Mouse (Mus musculus): Measurements from ENCODE around the gene Tnfrsf14. TPM values are rescaled to one million over a fixed set of nuclear protein-coding genes. Genes with fewer than 3 reads are reported as not detected.

Tnfrsf14 gene
- polyA plus RNA-seq (2016; fragmentation: Nextera tagmentation; extraction: Ambion mirVana): 0.34 and 1.2 TPM in 2 replicates

- H3K9me3 ChIP-seq: no peaks in the 10 kb centered on the region
- H3K4me1 ChIP-seq: 0 out of 2 replicates have a peak, but pooled peaks cover 4% of the 10 kb centered on the region
- no peaks in the 10 kb centered on the region for H3K36me3 ChIP-seq
- H3K27ac ChIP-seq: no peak within 1 kb of the TSS
- H3K4me2 ChIP-seq (replicated peaks): no peak within 1 kb of the TSS
- H3K27me3 ChIP-seq (replicated peaks): no peaks in the 10 kb centered on the region
- no peak for ATAC-seq (ENCODE audit: low FRiP score, low read depth)
- no peak within 1 kb of the TSS for H3K9ac ChIP-seq
- no peak within 1 kb of the TSS for H3K4me3 ChIP-seq
- 49% methylated on average over 12 of the region's 12 CpGs for WGBS
Measured at GRCm38 (mm10) chr4:154928395-154929087, at the start of gene Tnfrsf14. TSS of gene Tnfrsf14 (minus strand) at chr4:154928563.

- Histone ChIP-seq H3K9me3 (no peaks in the 10 kb centered on the region), H3K4me2 (replicated peaks) (no peak overlapping the region), H3K27me3 (replicated peaks) (no peaks in the 10 kb centered on the region), H3K27ac (no peak overlapping the region), H3K4me1 (no peaks in the 10 kb centered on the region), H3K36me3 (peaks cover 100% of the 10 kb centered on the region), H3K4me3 (no peak overlapping the region), H3K9ac (no peak overlapping the region)
- 96% methylated on average over 11 of the region's 11 CpGs for WGBS
- no peak for ATAC-seq (ENCODE audit: low FRiP score, low read depth)
Measured at GRCm38 (mm10) chr4:154974163-154974611, 45.8 kb upstream of the Tnfrsf14 start.

GRCm38 (mm10) chr4:154972546-154972945 lies 44.2 kb upstream of the Tnfrsf14 start:
- H3K27me3 ChIP-seq (replicated peaks): no peaks in the 10 kb centered on the region
- H3K36me3 ChIP-seq: peaks cover 83% of the 10 kb centered on the region
- WGBS: 96% methylated on average over 12 of the region's 12 CpGs
- H3K4me3 ChIP-seq: no peak overlapping the region
- no peak overlapping the region for H3K4me2 ChIP-seq (replicated peaks)
- no peaks in the 10 kb centered on the region for H3K4me1 ChIP-seq
- no peak overlapping the region for H3K27ac ChIP-seq
- no peak for ATAC-seq (ENCODE audit: low FRiP score, low read depth)
- H3K9me3 ChIP-seq: no peaks in the 10 kb centered on the region
- H3K9ac ChIP-seq: no peak overlapping the region

GRCm38 (mm10) chr4:154967173-154967572 lies 38.8 kb upstream of the Tnfrsf14 start:
- Histone ChIP-seq H3K36me3 (peaks cover 35% of the 10 kb centered on the region), H3K9ac (no peak overlapping the region), H3K27me3 (replicated peaks) (no peaks in the 10 kb centered on the region), H3K4me3 (no peak overlapping the region), H3K27ac (no peak overlapping the region), H3K4me2 (replicated peaks) (no peak overlapping the region), H3K9me3 (no peaks in the 10 kb centered on the region), H3K4me1 (peaks cover 34% of the 10 kb centered on the region)
- WGBS: 55% methylated on average over 5 of the region's 5 CpGs
- no peak for ATAC-seq (ENCODE audit: low FRiP score, low read depth)

- WGBS: 78% methylated on average over 3 of the region's 3 CpGs
Measured at GRCm38 (mm10) chr4:154965856-154966255, 37.5 kb upstream of the Tnfrsf14 start.

GRCm38 (mm10) chr4:154964581-154965235 lies 36.3 kb upstream of the Tnfrsf14 start:
- no peak for ATAC-seq (ENCODE audit: low FRiP score, low read depth)
- Histone ChIP-seq H3K36me3 (peaks cover 10% of the 10 kb centered on the region), H3K4me1 (peaks cover 55% of the 10 kb centered on the region), H3K9ac (peak overlapping the region; percentile 87), H3K27me3 (replicated peaks) (0 out of 2 replicates have a peak, but pooled peaks cover 17% of the 10 kb centered on the region), H3K27ac (peak overlapping the region; percentile 95), H3K9me3 (no peaks in the 10 kb centered on the region), H3K4me3 (peak overlapping the region; percentile 80), H3K4me2 (replicated peaks) (peak overlapping the region; percentile 85)
- under 1% methylated on average over 36 of the region's 36 CpGs for WGBS

More at GRCm38 (mm10) chr4:154965856-154966255, 37.5 kb upstream of the Tnfrsf14 start:
- Histone ChIP-seq H3K9ac (no peak overlapping the region), H3K4me3 (0 out of 2 replicates have a peak overlapping the region, but pooled peaks have one; percentile 80), H3K36me3 (peaks cover 21% of the 10 kb centered on the region), H3K9me3 (no peaks in the 10 kb centered on the region), H3K4me2 (replicated peaks) (peak overlapping the region; percentile 85), H3K27ac (no peak overlapping the region), H3K4me1 (peaks cover 46% of the 10 kb centered on the region), H3K27me3 (replicated peaks) (0 out of 2 replicates have a peak, but pooled peaks cover 6% of the 10 kb centered on the region)
- no peak for ATAC-seq (ENCODE audit: low FRiP score, low read depth)

- peak within 1 kb of the TSS; percentile 85 for H3K4me2 ChIP-seq (replicated peaks)
- H3K9ac ChIP-seq: peak within 1 kb of the TSS; percentile 98
- peak; percentile 79 for ATAC-seq (ENCODE audit: low FRiP score, low read depth)
- H3K4me3 ChIP-seq: peak within 1 kb of the TSS; percentile 80
- under 1% methylated on average over 63 of the region's 66 CpGs for WGBS
- peaks cover 5% of the 10 kb centered on the region; the same call in 1 of the 2 replicates for H3K36me3 ChIP-seq
- peak within 1 kb of the TSS; percentile 95 for H3K27ac ChIP-seq
- peaks cover 62% of the 10 kb centered on the region for H3K4me1 ChIP-seq
- peaks cover 23% of the 10 kb centered on the region; the same call in 1 of the 2 replicates for H3K27me3 ChIP-seq (replicated peaks)
- no peaks in the 10 kb centered on the region for H3K9me3 ChIP-seq
Measured at GRCm38 (mm10) chr4:154963901-154964580, 35.7 kb upstream of the Tnfrsf14 start, which contains the start of gene Pank4. TSS of gene Pank4 (plus strand) at chr4:154964123.

- Histone ChIP-seq H3K27ac (peak overlapping the region; percentile 95; the same call in 1 of the 2 replicates), H3K9ac (peak overlapping the region; percentile 98), H3K4me2 (replicated peaks) (peak overlapping the region; percentile 85), H3K9me3 (no peaks in the 10 kb centered on the region), H3K4me3 (peak overlapping the region; percentile 80), H3K27me3 (replicated peaks) (peaks cover 30% of the 10 kb centered on the region), H3K4me1 (peaks cover 69% of the 10 kb centered on the region), H3K36me3 (peaks cover 5% of the 10 kb centered on the region; the same call in 1 of the 2 replicates)
- 12% methylated on average over 11 of the region's 11 CpGs for WGBS
- peak; percentile 12 for ATAC-seq (ENCODE audit: low FRiP score, low read depth)
Measured at GRCm38 (mm10) chr4:154963190-154963836, 35.0 kb upstream of the Tnfrsf14 start.

GRCm38 (mm10) chr4:154962683-154963082 lies 34.3 kb upstream of the Tnfrsf14 start:
- H3K36me3 ChIP-seq: peaks cover 5% of the 10 kb centered on the region; the same call in 1 of the 2 replicates
- H3K4me2 ChIP-seq (replicated peaks): peak overlapping the region; percentile 85
- H3K9me3 ChIP-seq: no peaks in the 10 kb centered on the region
- peaks cover 76% of the 10 kb centered on the region for H3K4me1 ChIP-seq
- peaks cover 30% of the 10 kb centered on the region for H3K27me3 ChIP-seq (replicated peaks)
- no peak for ATAC-seq (ENCODE audit: low FRiP score, low read depth)
- H3K27ac ChIP-seq: peak overlapping the region; percentile 95
- peak overlapping the region; percentile 98 for H3K9ac ChIP-seq
- H3K4me3 ChIP-seq: peak overlapping the region; percentile 80
- 38% methylated on average over 7 of the region's 7 CpGs for WGBS

- H3K4me3 ChIP-seq: peak overlapping the region; percentile 80
- H3K4me1 ChIP-seq: peaks cover 83% of the 10 kb centered on the region
- H3K27ac ChIP-seq: peak overlapping the region; percentile 95
- no peaks in the 10 kb centered on the region for H3K9me3 ChIP-seq
- peak overlapping the region; percentile 98 for H3K9ac ChIP-seq
- ATAC-seq (ENCODE audit: low FRiP score, low read depth): no peak
- peak overlapping the region; percentile 85 for H3K4me2 ChIP-seq (replicated peaks)
- peaks cover 5% of the 10 kb centered on the region; the same call in 1 of the 2 replicates for H3K36me3 ChIP-seq
- H3K27me3 ChIP-seq (replicated peaks): peaks cover 33% of the 10 kb centered on the region
- 4% methylated on average over 13 of the region's 13 CpGs for WGBS
Measured at GRCm38 (mm10) chr4:154961911-154962310, 33.5 kb upstream of the Tnfrsf14 start.

GRCm38 (mm10) chr4:154961226-154961738 lies 32.9 kb upstream of the Tnfrsf14 start:
- Histone ChIP-seq H3K4me3 (peak overlapping the region; percentile 80), H3K9me3 (no peaks in the 10 kb centered on the region), H3K27ac (peak overlapping the region; percentile 95), H3K4me1 (peaks cover 83% of the 10 kb centered on the region), H3K4me2 (replicated peaks) (peak overlapping the region; percentile 85), H3K36me3 (peaks cover 1% of the 10 kb centered on the region; the same call in 1 of the 2 replicates), H3K27me3 (replicated peaks) (peaks cover 33% of the 10 kb centered on the region), H3K9ac (peak overlapping the region; percentile 98)
- no peak for ATAC-seq (ENCODE audit: low FRiP score, low read depth)
- under 1% methylated on average over 47 of the region's 47 CpGs for WGBS

Measured in neural tube, embryonic 12.5 days (tissue).